Mouse (Mus musculus) retina, postnatal 1 day (tissue): ENCODE measurements around the gene Mfap4.

Source experiments
- DNase-seq: peaks from one replicate; pipeline ENCODE4 v3.0.0-alpha.2; 2012

Gene Mfap4

DNA sequence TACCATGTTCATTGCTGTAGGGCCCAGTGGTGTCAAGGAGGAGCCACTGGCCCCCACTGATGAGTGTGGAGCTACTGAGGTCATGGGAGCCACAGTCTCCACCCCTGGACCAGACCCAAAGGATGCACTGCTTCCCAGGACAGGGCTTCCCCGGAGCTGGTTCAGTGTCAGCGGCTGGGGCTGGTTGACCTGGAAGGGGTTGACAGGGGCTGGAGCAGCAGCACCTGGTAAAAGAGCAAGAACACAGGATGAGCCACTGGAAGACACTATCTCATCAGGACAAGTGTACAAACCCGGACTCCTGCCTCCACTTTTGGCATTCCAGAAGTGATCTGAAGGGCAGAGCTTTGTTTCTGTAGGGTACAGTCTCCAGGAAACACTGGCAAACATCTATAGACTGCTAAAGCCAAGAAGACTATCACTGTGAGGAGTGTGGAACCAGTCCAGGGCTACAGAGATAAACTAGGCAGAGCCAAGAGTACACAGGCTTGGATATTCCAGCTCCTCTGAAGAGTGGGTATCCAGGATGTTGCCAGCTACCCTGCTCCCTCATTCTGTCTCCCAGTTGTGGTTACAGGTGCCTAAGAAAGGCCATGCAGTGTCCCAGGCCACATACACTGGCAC, 34.4 kb downstream of the Mfap4 start:
- DNase-seq = no peak

DNA sequence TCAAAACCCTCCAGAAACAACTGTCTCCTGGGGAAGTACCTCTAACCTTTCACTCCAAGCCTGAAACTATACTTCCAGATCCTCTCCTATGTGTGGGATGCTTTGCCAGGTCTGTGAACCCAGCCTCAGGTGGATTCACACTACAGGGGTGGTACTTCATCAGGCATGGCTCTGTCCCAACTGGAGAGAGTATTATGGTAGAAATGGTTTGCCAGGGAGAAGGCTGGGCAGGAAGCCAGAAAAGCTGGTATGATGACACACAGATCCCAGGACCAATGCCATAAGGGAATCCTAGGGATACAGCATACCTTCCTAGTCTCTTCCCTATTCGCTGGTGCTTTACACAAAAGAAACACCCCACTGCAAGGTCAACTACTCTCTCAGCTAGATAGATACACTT, 41.6 kb downstream of the Mfap4 start:
- DNase-seq = no peak

DNA sequence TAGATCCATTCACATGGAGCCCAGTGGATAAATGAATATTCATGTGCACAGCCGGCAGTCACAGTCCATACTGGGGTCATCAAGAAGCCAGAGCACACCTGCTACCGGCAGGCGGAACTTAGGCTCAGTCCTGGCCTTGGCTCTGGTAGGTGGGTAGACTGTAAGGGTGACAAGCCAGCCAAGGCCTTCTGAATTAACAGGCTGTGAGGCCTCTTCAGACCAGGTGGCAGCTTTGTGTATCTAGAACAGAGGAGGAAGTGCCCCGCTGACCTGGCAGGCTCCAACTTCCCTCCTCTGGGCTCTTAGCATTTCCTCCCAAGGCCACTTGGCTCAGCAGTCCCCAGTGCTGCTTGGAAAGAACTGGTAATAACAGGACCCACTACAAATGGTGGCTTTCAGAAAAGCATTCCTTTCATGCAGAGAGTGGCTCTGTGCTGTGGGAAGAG, 44.1 kb downstream of the Mfap4 start:
- DNase-seq = no peak

DNA sequence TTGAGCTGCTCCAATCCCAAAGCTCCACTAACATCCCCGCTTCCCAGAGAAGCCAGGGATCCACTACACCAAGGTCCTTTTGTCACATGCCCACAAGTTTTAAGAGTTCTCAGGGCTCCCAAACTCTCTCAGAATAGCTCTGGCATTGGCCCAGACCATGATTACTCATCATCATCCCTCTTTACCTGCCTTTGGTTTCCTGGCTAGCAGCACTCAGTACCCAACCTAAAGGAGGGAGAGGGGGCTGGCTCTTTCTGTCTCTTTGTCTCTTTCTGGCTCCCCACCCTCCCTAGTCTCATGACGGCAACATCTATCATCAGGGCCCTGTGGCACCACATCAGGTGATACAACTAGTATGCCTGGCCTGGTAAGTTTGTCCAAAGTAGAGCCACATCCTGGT, 47.6 kb downstream of the Mfap4 start:
- no peak for DNase-seq

DNA sequence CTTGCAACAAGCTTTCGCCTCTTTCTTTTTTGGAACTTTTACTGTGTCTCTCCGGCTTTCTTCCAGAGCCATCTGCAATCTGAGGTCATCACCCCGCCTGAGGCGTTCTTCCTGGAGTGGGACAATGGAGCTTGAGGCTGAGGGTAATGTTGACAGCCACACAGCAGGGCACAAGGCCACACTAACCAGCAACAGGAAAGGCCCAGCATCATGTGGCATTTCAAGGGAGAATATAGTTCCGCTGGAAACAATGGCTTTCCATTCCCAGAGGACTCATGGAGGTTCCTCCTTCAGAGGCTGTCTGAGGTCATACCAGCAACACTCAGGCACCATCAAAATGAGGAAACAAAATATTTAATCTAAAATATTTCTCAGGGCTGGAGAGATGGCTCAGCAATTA, 48.3 kb downstream of the Mfap4 start:
- no peak for DNase-seq

DNA sequence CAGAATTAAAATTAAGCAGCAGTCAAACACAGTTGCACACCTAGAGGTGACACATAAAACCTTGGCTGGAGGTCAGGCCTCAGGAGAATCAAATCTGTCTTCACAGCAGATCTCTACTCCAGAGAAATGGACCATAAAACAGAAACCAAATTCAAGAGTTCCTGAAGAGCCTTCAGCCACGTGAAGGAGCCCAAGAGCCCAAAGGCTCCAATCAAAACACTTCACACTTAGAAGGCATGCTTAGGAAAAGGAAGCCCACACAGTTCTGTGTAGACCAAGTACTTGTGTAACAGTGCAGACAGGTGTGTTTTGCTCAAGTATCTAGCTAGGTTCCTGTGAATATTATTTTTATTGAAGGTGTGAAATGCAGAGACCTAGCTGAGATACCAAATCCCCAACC, 50.3 kb downstream of the Mfap4 start:
- no peak for DNase-seq

DNA sequence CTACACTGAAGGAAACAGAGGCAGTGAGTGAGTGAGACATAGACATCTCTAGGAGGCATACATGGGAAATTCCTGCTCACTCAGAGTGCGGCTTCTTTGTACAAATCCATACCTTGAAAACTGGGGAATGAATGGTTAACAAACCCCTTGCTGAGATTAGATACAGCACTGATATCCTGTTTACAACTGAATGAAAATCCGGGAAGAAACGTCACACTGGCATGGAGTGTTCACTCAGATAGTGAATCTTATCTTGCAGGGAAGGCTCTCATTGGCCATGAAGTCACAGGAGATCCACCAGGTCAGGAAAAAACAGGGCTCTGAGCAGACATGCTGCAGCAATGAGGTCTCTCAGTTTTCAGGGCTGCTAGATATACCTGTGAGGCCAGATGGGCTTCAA, 51.7 kb downstream of the Mfap4 start:
- no peak for DNase-seq

DNA sequence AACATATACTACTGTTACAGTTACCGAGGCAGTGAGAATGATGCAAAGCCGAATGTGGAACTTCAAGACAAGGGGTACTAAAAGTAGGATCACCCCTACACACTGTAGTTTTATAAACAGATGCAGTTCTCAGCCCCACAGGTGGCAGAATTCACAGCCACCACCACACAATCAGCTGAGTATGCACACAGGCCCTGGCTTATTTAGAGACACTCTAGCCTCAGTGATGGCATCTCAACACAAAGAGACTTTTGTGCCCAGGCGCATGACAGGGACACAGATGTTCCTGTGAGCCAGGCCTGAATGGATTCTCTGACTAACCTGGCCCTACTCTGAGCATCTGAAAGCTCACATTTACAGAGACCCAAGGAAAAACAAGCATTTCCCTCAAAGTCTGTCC, 52.1 kb downstream of the Mfap4 start:
- no peak for DNase-seq
